Mouse (Mus musculus) forebrain, embryonic 10.5 days (tissue): Measurements from ENCODE around the gene Kcnj13. TPM values are rescaled to one million over a fixed set of nuclear protein-coding genes. Genes with fewer than 3 reads are reported as not detected.

Experiments
- DNase-seq: peaks from one replicate; pipeline ENCODE4 v3.0.0-alpha.2; 2017; ENCODE audit warnings: low spot score; ENCODE audit errors: extremely low spot score
- H3K27ac ChIP-seq: fragments of 300-500 bp; sonication (generic); 2 replicates; pipeline ENCODE4 v1.5.1; 2016; ENCODE audit warnings: mild to moderate bottlenecking
- H3K27me3 ChIP-seq: fragments of 300-500 bp; sonication (generic); 2 replicates; pipeline ENCODE4 v1.6.1; 2016; ENCODE audit warnings: mild to moderate bottlenecking; ENCODE audit not compliant: poor library complexity, severe bottlenecking
- H3K36me3 ChIP-seq: fragments of 300-500 bp; sonication (generic); replicated peaks from 2 replicates; pipeline ENCODE4 v1.6.1; 2016; ENCODE audit warnings: mild to moderate bottlenecking, moderate library complexity
- H3K4me1 ChIP-seq: fragments of 300-500 bp; sonication (generic); 2 replicates; pipeline ENCODE4 v1.6.1; 2016
- H3K4me3 ChIP-seq: fragments of 300-500 bp; sonication (generic); 2 replicates; pipeline ENCODE4 v1.5.1; 2016; ENCODE audit warnings: mild to moderate bottlenecking, moderate library complexity
- H3K9me3 ChIP-seq: fragments of 300-500 bp; sonication (generic); 2 replicates; pipeline ENCODE4 v1.6.1; 2016; ENCODE audit warnings: mild to moderate bottlenecking, moderate library complexity
- WGBS: fragments of 180-500 bp; shearing (Covaris S2); methylation state at CpG from one replicate; pipeline ENCODE4 v1.1.7; 2016; 5-methylcytosine and 5-hydroxymethylcytosine counted together
- polyA plus RNA-seq: library from polyadenylated mRNA; unstranded; fragments of >200 nt; fragmentation: Nextera tagmentation; extraction: Ambion mirVana; gene quantifications from 2 replicates; pipeline ENCODE4 v1.2.1, GENCODE M21; 2016

Kcnj13 gene
- polyA plus RNA-seq, 1 experiment from 2014 or later = 0.55 TPM

- H3K4me1 ChIP-seq = no peaks in the 10 kb centered on the region
- 76% methylated on average over 1 of the region's 1 CpGs for WGBS
- no peak overlapping the region for H3K4me3 ChIP-seq
- H3K36me3 ChIP-seq = peaks cover 19% of the 10 kb centered on the region
- DNase-seq = no peak
- H3K27me3 ChIP-seq = no peaks in the 10 kb centered on the region
- no peaks in the 10 kb centered on the region for H3K9me3 ChIP-seq
- no peak overlapping the region for H3K27ac ChIP-seq
Measured at GRCm38 (mm10) chr1:87360276-87360675, 34.3 kb downstream of the Kcnj13 start.

GRCm38 (mm10) chr1:87350576-87350975 is 44.0 kb downstream of the Kcnj13 start:
- Histone ChIP-seq H3K4me3 (no peak overlapping the region), H3K9me3 (no peaks in the 10 kb centered on the region), H3K27ac (no peak overlapping the region), H3K36me3 (peaks cover 32% of the 10 kb centered on the region), H3K4me1 (no peaks in the 10 kb centered on the region), H3K27me3 (no peaks in the 10 kb centered on the region)
- WGBS = 91% methylated on average over 2 of the region's 2 CpGs
- no peak for DNase-seq

Other genes starting within 250 kb of the Kcnj13 start
- 1.1 and 1.2 TPM in 2 replicates for gene Ecel1, start 238.2 kb downstream of the Kcnj13 start, polyA plus RNA-seq
- not detected in 2 replicates for gene Prss56, start 211.4 kb downstream of the Kcnj13 start, polyA plus RNA-seq
- gene Chrnd, start 204.1 kb downstream of the Kcnj13 start, polyA plus RNA-seq = not detected in 2 replicates
- 0.36 TPM in 1 of 2 replicates, not detected in the other for gene Chrng, start 190.1 kb downstream of the Kcnj13 start, polyA plus RNA-seq
- gene Eif4e2, start 180.8 kb downstream of the Kcnj13 start, polyA plus RNA-seq = 162 and 168 TPM in 2 replicates
- 1.6 and 2.5 TPM in 2 replicates for gene Efhd1, start 130.4 kb downstream of the Kcnj13 start, polyA plus RNA-seq
- 47.4 and 52.6 TPM in 2 replicates for gene Gigyf2, start 67.7 kb downstream of the Kcnj13 start, polyA plus RNA-seq
- not detected in 2 replicates for gene Snorc, start 75.5 kb upstream of the Kcnj13 start, polyA plus RNA-seq
- gene Neu2, start 115.2 kb upstream of the Kcnj13 start, polyA plus RNA-seq = not detected in 2 replicates
- 3.6 and 4.7 TPM in 2 replicates for gene Ngef, start 179.1 kb upstream of the Kcnj13 start, polyA plus RNA-seq
- 2.8 and 4.1 TPM in 2 replicates for gene Inpp5d, start 225.6 kb upstream of the Kcnj13 start, polyA plus RNA-seq